In genomic region chr6:72371147-72371546, GRCm38 (mm10) we compare ENCODE assay signal across 10 mouse cellular contexts. TPM values are rescaled to one million over a fixed set of nuclear protein-coding genes. Genes with fewer than 3 reads are reported as not detected.
DNase-seq lines count a peak whose midpoint lies in the region; ATAC-seq lines count a peak whose summit lies in the region.
"Had no signal": no experiment of that assay in that cellular context is flagged by ENCODE, and none has a peak within 500 bp of the region (broad histone marks: within the 10 kb centered on the region; RNA-seq: fewer than 3 reads in every experiment).

No protein-coding gene starts in this region.

- intact Hi-C loops in heart, postnatal 36 days (cut with DNase I): no loop called here

- H3K9ac ChIP-seq in neural tube, embryonic 13.5 days: no peak overlapping the region
- no peak overlapping the region for H3K9ac ChIP-seq in neural tube, embryonic 15.5 days (replicated peaks)
- H3K9ac ChIP-seq in heart, embryonic 16.5 days (ENCODE audit: low read length): peak overlapping the region; percentile 7; the same call in 1 of the 2 replicates
- H3K9ac ChIP-seq: liver, embryonic 14.5 days had no signal

- DNase-seq in heart, adult 18-20 months: peak; percentile 59 to 66
- DNase-seq in heart, postnatal 36 days: no peak
- DNase-seq in right cerebral cortex, postnatal 25 days: peak; percentile 47
- DNase-seq in cerebellum, adult 18-20 months: no peak
- DNase-seq in yolk sac, embryonic 10.5 days (ENCODE audit: low spot score): no peak
- DNase-seq: gastrocnemius, postnatal 36 days had no signal

- ATAC-seq in neural tube, embryonic 13.5 days (ENCODE audit: low read depth): no peak
- ATAC-seq in neural tube, embryonic 15.5 days (ENCODE audit: low FRiP score): no peak
- ATAC-seq in heart, embryonic 16.5 days (replicated peaks; ENCODE audit: extremely low read depth, insufficient read depth, low FRiP score): peak; percentile 35; the same call in 1 of the 2 replicates

- no peaks in the 10 kb centered on the region for H3K36me3 ChIP-seq in neural tube, embryonic 13.5 days
- H3K36me3 ChIP-seq in neural tube, embryonic 15.5 days: no peaks in the 10 kb centered on the region
- 0 out of 2 replicates have a peak, but pooled peaks cover 2% of the 10 kb centered on the region for H3K36me3 ChIP-seq in heart, embryonic 16.5 days (ENCODE audit: control insufficient read depth, insufficient read depth)

- 0 out of 2 replicates have a peak overlapping the region, but pooled peaks have one; percentile 7 for H3K27ac ChIP-seq in neural tube, embryonic 13.5 days (replicated peaks)
- no peak overlapping the region for H3K27ac ChIP-seq in neural tube, embryonic 15.5 days (replicated peaks)
- peak overlapping the region; percentile 86 for H3K27ac ChIP-seq in heart, embryonic 16.5 days (ENCODE audit: low read length)
- H3K27ac ChIP-seq: liver, embryonic 14.5 days had no signal

- H3K4me2 ChIP-seq in neural tube, embryonic 13.5 days: no peak overlapping the region
- no peak overlapping the region for H3K4me2 ChIP-seq in neural tube, embryonic 15.5 days
- H3K4me2 ChIP-seq in heart, embryonic 16.5 days (ENCODE audit: low read depth, low read length): no peak overlapping the region

- H3K4me1 ChIP-seq in neural tube, embryonic 13.5 days (replicated peaks): peaks cover 9% of the 10 kb centered on the region; the same call in 1 of the 2 replicates
- H3K4me1 ChIP-seq in neural tube, embryonic 15.5 days: no peaks in the 10 kb centered on the region
- peaks cover 12% of the 10 kb centered on the region for H3K4me1 ChIP-seq in heart, embryonic 16.5 days (ENCODE audit: control insufficient read depth, insufficient read depth, low read length)

- no peaks in the 10 kb centered on the region for H3K27me3 ChIP-seq in neural tube, embryonic 13.5 days
- no peaks in the 10 kb centered on the region for H3K27me3 ChIP-seq in neural tube, embryonic 15.5 days (replicated peaks)
- no peaks in the 10 kb centered on the region for H3K27me3 ChIP-seq in heart, embryonic 16.5 days (ENCODE audit: control insufficient read depth, insufficient read depth, low read length)

- H3K9me3 ChIP-seq in neural tube, embryonic 13.5 days: no peaks in the 10 kb centered on the region
- no peaks in the 10 kb centered on the region for H3K9me3 ChIP-seq in neural tube, embryonic 15.5 days (replicated peaks)
- no peaks in the 10 kb centered on the region for H3K9me3 ChIP-seq in heart, embryonic 16.5 days (replicated peaks; ENCODE audit: control insufficient read depth, low read length)

- H3K4me3 ChIP-seq in neural tube, embryonic 13.5 days: no peak overlapping the region
- no peak overlapping the region for H3K4me3 ChIP-seq in neural tube, embryonic 15.5 days (replicated peaks)
- no peak overlapping the region for H3K4me3 ChIP-seq in heart, embryonic 16.5 days (ENCODE audit: low read length)

- WGBS in neural tube, embryonic 13.5 days: 51% methylated on average over 5 of the region's 5 CpGs
- WGBS in neural tube, embryonic 15.5 days: 57% methylated on average over 5 of the region's 5 CpGs
- 36% methylated on average over 5 of the region's 5 CpGs for WGBS in heart, embryonic 16.5 days

RNA-seq across cellular contexts. Expression of gene Rnf181, which starts 4.4 kb away (rescaled TPM):
- total RNA-seq in heart, adult 18-20 months (2021): 10 to 100 TPM; 37.5 to 41.6 TPM
- 10 to 100 TPM; 42.8 to 47.6 TPM for total RNA-seq in heart, postnatal 36 days (2021)
- polyA plus RNA-seq in neural tube, embryonic 13.5 days (2015; fragmentation: Nextera tagmentation; extraction: Ambion mirVana): 140 and 148 TPM in 2 replicates
- 145 and 147 TPM in 2 replicates for polyA plus RNA-seq in neural tube, embryonic 15.5 days (2015; fragmentation: Nextera tagmentation; extraction: Ambion mirVana)
- polyA plus RNA-seq in heart, embryonic 16.5 days (2015; fragmentation: Nextera tagmentation; extraction: Ambion mirVana): 92.2 and 93.6 TPM in 2 replicates

RNA-seq across cellular contexts. Expression of gene Vamp5, which starts 9.1 kb away (rescaled TPM):
- total RNA-seq in heart, adult 18-20 months (2021): 10 to 100 TPM; 48.9 to 61.5 TPM
- 10 to 100 TPM; 67.4 to 72.6 TPM for total RNA-seq in heart, postnatal 36 days (2021)
- 19.8 and 24.1 TPM in 2 replicates for polyA plus RNA-seq in neural tube, embryonic 13.5 days (2015; fragmentation: Nextera tagmentation; extraction: Ambion mirVana)
- 20.4 and 25.7 TPM in 2 replicates for polyA plus RNA-seq in neural tube, embryonic 15.5 days (2015; fragmentation: Nextera tagmentation; extraction: Ambion mirVana)
- 40.1 and 46.0 TPM in 2 replicates for polyA plus RNA-seq in heart, embryonic 16.5 days (2015; fragmentation: Nextera tagmentation; extraction: Ambion mirVana)

RNA-seq across cellular contexts. Expression of gene Tmem150a, which starts 15.9 kb away (rescaled TPM):
- total RNA-seq in heart, adult 18-20 months (2021): 10 to 100 TPM; 20.0 to 22.6 TPM
- total RNA-seq in heart, postnatal 36 days (2021): 10 to 100 TPM; 19.3 to 22.6 TPM
- polyA plus RNA-seq in neural tube, embryonic 13.5 days (2015; fragmentation: Nextera tagmentation; extraction: Ambion mirVana): 16.5 and 21.4 TPM in 2 replicates
- polyA plus RNA-seq in neural tube, embryonic 15.5 days (2015; fragmentation: Nextera tagmentation; extraction: Ambion mirVana): 21.2 and 21.5 TPM in 2 replicates
- 12.9 and 13.8 TPM in 2 replicates for polyA plus RNA-seq in heart, embryonic 16.5 days (2015; fragmentation: Nextera tagmentation; extraction: Ambion mirVana)

RNA-seq across cellular contexts. Expression of gene Vamp8, which starts 19.4 kb away (rescaled TPM):
- 10 to 100 TPM; 70.0 to 79.6 TPM for total RNA-seq in heart, adult 18-20 months (2021)
- total RNA-seq in heart, postnatal 36 days (2021): 10 to 100 TPM; 75.7 to 81.5 TPM
- polyA plus RNA-seq in neural tube, embryonic 13.5 days (2015; fragmentation: Nextera tagmentation; extraction: Ambion mirVana): 28.9 and 29.7 TPM in 2 replicates
- polyA plus RNA-seq in neural tube, embryonic 15.5 days (2015; fragmentation: Nextera tagmentation; extraction: Ambion mirVana): 19.1 and 52.7 TPM in 2 replicates
- 134 and 139 TPM in 2 replicates for polyA plus RNA-seq in heart, embryonic 16.5 days (2015; fragmentation: Nextera tagmentation; extraction: Ambion mirVana)

RNA-seq across cellular contexts. Expression of gene 0610030E20Rik, which starts 24.0 kb away (rescaled TPM):
- total RNA-seq in heart, adult 18-20 months (2021): 1 to 10 TPM; 8.4 to 8.5 TPM
- 10 to 100 TPM in 1 of 2 experiments, 1 to 10 TPM in 1; 9.8 to 11.3 TPM for total RNA-seq in heart, postnatal 36 days (2021)
- 16.7 and 19.3 TPM in 2 replicates for polyA plus RNA-seq in neural tube, embryonic 13.5 days (2015; fragmentation: Nextera tagmentation; extraction: Ambion mirVana)
- polyA plus RNA-seq in neural tube, embryonic 15.5 days (2015; fragmentation: Nextera tagmentation; extraction: Ambion mirVana): 15.4 and 19.2 TPM in 2 replicates
- 16.0 TPM in 2 replicates for polyA plus RNA-seq in heart, embryonic 16.5 days (2015; fragmentation: Nextera tagmentation; extraction: Ambion mirVana)

Comparison
In these comparisons a context has a peak if more than half of its experiments do, and no peak if none do; other contexts are left out.
1. DNase-seq: peak in heart, adult 18-20 months (2 of 2) and right cerebral cortex, postnatal 25 days (single experiment); none in heart, postnatal 36 days (0 of 2), cerebellum, adult 18-20 months (0 of 2) and yolk sac, embryonic 10.5 days (single experiment).